Mouse (Mus musculus): ENCODE data around the gene Pip5k1a.

DNA sequence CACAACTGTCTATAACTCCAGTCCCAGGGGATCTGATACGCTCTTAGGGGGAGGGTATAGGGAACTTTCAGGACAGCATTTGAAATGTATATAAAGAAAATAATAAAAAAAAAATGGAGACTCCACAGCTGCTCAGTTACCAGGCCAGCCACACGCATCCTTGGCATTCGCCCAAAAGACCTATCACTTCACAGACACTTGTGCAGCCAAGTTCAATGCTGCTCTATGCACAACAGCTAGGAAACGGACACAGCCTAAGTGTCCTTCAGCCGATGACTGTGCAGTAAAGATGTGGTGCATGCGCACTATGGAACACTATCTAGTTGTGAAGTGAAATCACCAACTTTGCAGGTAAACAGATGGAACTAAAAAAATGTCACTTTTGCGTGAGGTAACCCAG is 50.5 kb downstream of the Pip5k1a start:
- TF ChIP-seq EP300 (IDR thresholded peaks at IDR 0.05; ENCODE audit: insufficient read depth, low read depth, low read length) (no peak), POLR2A (IDR thresholded peaks at IDR 0.05; ENCODE audit: insufficient read depth, low read depth, low read length) (no peak), CTCF (IDR thresholded peaks at IDR 0.05) (no peak)

Data from heart, adult 2 months (tissue).